Mouse (Mus musculus) limb, embryonic 12.5 days (tissue): ENCODE measurements around the gene Diaph2. TPM values are rescaled to one million over a fixed set of nuclear protein-coding genes. Genes with fewer than 3 reads are reported as not detected.

Source experiments
- ATAC-seq: fragments of 200-750 bp; cut with Nextera tagmentation; 2 replicates; pipeline ENCODE4 v1.8.0; 2017; ENCODE audit warnings: low read depth, moderate TSS enrichment; ENCODE audit not compliant: insufficient number of reproducible peaks, insufficient read depth, low FRiP score, low TSS enrichment
- H3K27ac ChIP-seq: fragments of 300-500 bp; sonication (generic); 2 replicates; pipeline ENCODE4 v1.5.1; 2016; ENCODE audit warnings: mild to moderate bottlenecking, moderate library complexity
- H3K27me3 ChIP-seq: fragments of 300-500 bp; sonication (generic); 2 replicates; pipeline ENCODE4 v1.6.1; 2016; ENCODE audit warnings: mild to moderate bottlenecking, moderate library complexity
- H3K36me3 ChIP-seq: fragments of 300-500 bp; sonication (generic); 2 replicates; pipeline ENCODE4 v1.6.1; 2016; ENCODE audit warnings: mild to moderate bottlenecking, moderate library complexity
- H3K4me1 ChIP-seq: fragments of 300-500 bp; sonication (generic); replicated peaks from 2 replicates; pipeline ENCODE4 v1.6.1; 2016
- H3K4me2 ChIP-seq: fragments of 300-500 bp; sonication (generic); 2 replicates; pipeline ENCODE4 v1.6.1; 2016; ENCODE audit warnings: mild to moderate bottlenecking, moderate library complexity
- H3K4me3 ChIP-seq: fragments of 300-500 bp; sonication (generic); replicated peaks from 2 replicates; pipeline ENCODE4 v1.5.1; 2016; ENCODE audit warnings: mild to moderate bottlenecking
- H3K9ac ChIP-seq: fragments of 300-500 bp; sonication (generic); replicated peaks from 2 replicates; pipeline ENCODE4 v1.6.1; 2016; ENCODE audit warnings: mild to moderate bottlenecking, moderate library complexity
- H3K9me3 ChIP-seq: fragments of 300-500 bp; sonication (generic); 2 replicates; pipeline ENCODE4 v1.6.1; 2016; ENCODE audit warnings: mild to moderate bottlenecking, moderate library complexity
- whole genome bisulfite sequencing: fragments of 180-500 bp; shearing (Covaris S2); methylation state at CpG from one replicate; pipeline ENCODE4 v1.1.7; 2016; 5-methylcytosine and 5-hydroxymethylcytosine counted together
- polyA plus RNA-seq: library from polyadenylated mRNA; unstranded; fragments of >200 nt; fragmentation: Nextera tagmentation; extraction: Ambion mirVana; gene quantifications from 2 replicates; pipeline ENCODE4 v1.2.1, GENCODE M21; 2016

Gene Diaph2
- polyA plus RNA-seq, 1 experiment from 2014 or later: 5.9 TPM

DNA sequence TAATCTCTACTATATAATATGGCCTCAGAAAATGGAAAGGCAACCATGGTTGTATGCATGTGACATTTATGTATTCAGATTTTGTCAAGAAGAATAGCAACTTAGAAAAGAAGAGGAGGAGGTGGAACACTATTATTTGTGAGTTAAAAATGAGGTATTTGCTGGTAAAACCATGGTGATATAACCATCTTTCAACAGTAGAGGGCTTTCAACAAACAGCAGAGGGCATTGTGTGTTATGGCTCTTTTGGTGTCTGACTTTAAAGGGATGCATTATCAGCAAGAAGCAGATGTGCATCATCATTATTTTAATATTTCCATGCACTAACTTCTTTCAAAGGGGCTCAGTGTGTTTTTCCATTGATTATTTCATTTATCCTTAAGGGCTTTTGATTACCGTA, 731.3 kb downstream of the Diaph2 start:
- WGBS: 97% methylated on average over 1 of the region's 1 CpGs
- H3K9ac ChIP-seq: no peak overlapping the region
- H3K4me1 ChIP-seq: no peaks in the 10 kb centered on the region
- H3K27me3 ChIP-seq: no peaks in the 10 kb centered on the region
- H3K4me3 ChIP-seq: no peak overlapping the region
- no peak overlapping the region for H3K27ac ChIP-seq
- no peak for ATAC-seq
- no peak overlapping the region for H3K4me2 ChIP-seq
- no peaks in the 10 kb centered on the region for H3K9me3 ChIP-seq
- H3K36me3 ChIP-seq: no peaks in the 10 kb centered on the region

GRCm38 (mm10) chrX:130502680-130503464, 753.3 kb downstream of the Diaph2 start:
- Histone ChIP-seq H3K27ac (no peak overlapping the region), H3K9me3 (no peaks in the 10 kb centered on the region), H3K27me3 (peaks cover 2% of the 10 kb centered on the region; the same call in 1 of the 2 replicates), H3K4me3 (no peak overlapping the region), H3K4me1 (no peaks in the 10 kb centered on the region), H3K4me2 (no peak overlapping the region), H3K36me3 (no peaks in the 10 kb centered on the region), H3K9ac (no peak overlapping the region)
- WGBS: 69% methylated on average over 12 of the region's 12 CpGs
- ATAC-seq: no peak

- Histone ChIP-seq H3K27me3 (peaks cover 2% of the 10 kb centered on the region; the same call in 1 of the 2 replicates), H3K4me2 (no peak overlapping the region)
- ATAC-seq: no peak
Observed at GRCm38 (mm10) chrX:130503465-130503860, 753.9 kb downstream of the Diaph2 start.

GRCm38 (mm10) chrX:130505626-130506025, 756.1 kb downstream of the Diaph2 start:
- no peaks in the 10 kb centered on the region for H3K36me3 ChIP-seq
- no peak overlapping the region for H3K4me3 ChIP-seq
- peaks cover 2% of the 10 kb centered on the region; the same call in 1 of the 2 replicates for H3K27me3 ChIP-seq
- no peak overlapping the region for H3K4me2 ChIP-seq
- WGBS: 36% methylated on average over 5 of the region's 5 CpGs
- H3K4me1 ChIP-seq: no peaks in the 10 kb centered on the region
- no peak for ATAC-seq
- H3K9me3 ChIP-seq: no peaks in the 10 kb centered on the region
- H3K27ac ChIP-seq: no peak overlapping the region
- H3K9ac ChIP-seq: no peak overlapping the region

More at GRCm38 (mm10) chrX:130503465-130503860, 753.9 kb downstream of the Diaph2 start:
- Histone ChIP-seq H3K9ac (no peak overlapping the region), H3K4me1 (no peaks in the 10 kb centered on the region), H3K4me3 (no peak overlapping the region), H3K36me3 (no peaks in the 10 kb centered on the region), H3K27ac (no peak overlapping the region), H3K9me3 (no peaks in the 10 kb centered on the region)
- 78% methylated on average over 3 of the region's 3 CpGs for WGBS
